Mouse (Mus musculus): Measurements from ENCODE around the gene Grhpr.
"Not testable (repeated sequence)": the region's sequence is repeated elsewhere in the genome, so short reads cannot be mapped to it uniquely, and the experiment has no call there.

The Grhpr gene

GRCm38 (mm10) chr4:44973871-44974270 lies 7.3 kb upstream of the Grhpr start:
- DNase-seq (ENCODE audit: low read depth, low spot score): no peak

- DNase-seq (ENCODE audit: low read depth, low spot score): no peak
These were observed 6.9 kb upstream of the Grhpr start for GRCm38 (mm10) chr4:44974331-44974730.

- no peak for DNase-seq (ENCODE audit: low read depth, low spot score)
These were observed 5.1 kb upstream of the Grhpr start for GRCm38 (mm10) chr4:44976026-44976615.

- DNase-seq (ENCODE audit: low read depth, low spot score): no peak
These were observed 4.1 kb upstream of the Grhpr start for GRCm38 (mm10) chr4:44976921-44977710.

GRCm38 (mm10) chr4:44978175-44978574 lies 3.0 kb upstream of the Grhpr start:
- no peak for DNase-seq (ENCODE audit: low read depth, low spot score)

- DNase-seq (ENCODE audit: low read depth, low spot score): no peak
These were observed 1.3 kb upstream of the Grhpr start for GRCm38 (mm10) chr4:44979794-44980338.

- DNase-seq (ENCODE audit: low read depth, low spot score): no peak
These were observed 736 bp downstream of the Grhpr start for GRCm38 (mm10) chr4:44981974-44982287.

GRCm38 (mm10) chr4:44982440-44983130 lies 1.4 kb downstream of the Grhpr start:
- DNase-seq (ENCODE audit: low read depth, low spot score): no peak

GRCm38 (mm10) chr4:44983131-44983740 lies 2.0 kb downstream of the Grhpr start:
- DNase-seq (ENCODE audit: low read depth, low spot score): no peak

- no peak for DNase-seq (ENCODE audit: low read depth, low spot score)
These were observed 9.4 kb downstream of the Grhpr start for GRCm38 (mm10) chr4:44990560-44990959.

- DNase-seq (ENCODE audit: low read depth, low spot score): not testable (repeated sequence)
These were observed 11.1 kb downstream of the Grhpr start for GRCm38 (mm10) chr4:44992330-44992729.

- DNase-seq (ENCODE audit: low read depth, low spot score): not testable (repeated sequence)
These were observed 12.0 kb downstream of the Grhpr start for GRCm38 (mm10) chr4:44993179-44993578.

- no peak for DNase-seq (ENCODE audit: low read depth, low spot score)
These were observed 12.7 kb downstream of the Grhpr start for GRCm38 (mm10) chr4:44993847-44994246.

GRCm38 (mm10) chr4:44994776-44995175 lies 13.6 kb downstream of the Grhpr start:
- no peak for DNase-seq (ENCODE audit: low read depth, low spot score)

- no peak for DNase-seq (ENCODE audit: low read depth, low spot score)
These were observed 16.9 kb downstream of the Grhpr start for GRCm38 (mm10) chr4:44998071-44998470.

GRCm38 (mm10) chr4:45000001-45000400 lies 18.8 kb downstream of the Grhpr start:
- DNase-seq (ENCODE audit: low read depth, low spot score): no peak

GRCm38 (mm10) chr4:45005452-45005851 lies 24.3 kb downstream of the Grhpr start:
- no peak for DNase-seq (ENCODE audit: low read depth, low spot score)

GRCm38 (mm10) chr4:45010806-45011415 lies 29.7 kb downstream of the Grhpr start:
- no peak for DNase-seq (ENCODE audit: low read depth, low spot score)

- DNase-seq (ENCODE audit: low read depth, low spot score): no peak
These were observed 30.4 kb downstream of the Grhpr start for GRCm38 (mm10) chr4:45011581-45012104.

- peak; percentile 100 for DNase-seq (ENCODE audit: low read depth, low spot score)
These were observed 31.1 kb downstream of the Grhpr start, which contains the start of gene Zbtb5 for GRCm38 (mm10) chr4:45012105-45012975. Zbtb5 (minus strand) TSS chr4:45012412.

Data from retina, postnatal 7 days (tissue).